Mouse (Mus musculus) limb, embryonic 15.5 days (tissue): ENCODE data around the gene Crtac1. TPM values are rescaled to one million over a fixed set of nuclear protein-coding genes. Genes with fewer than 3 reads are reported as not detected.

Experiments used
- ATAC-seq: fragments of 200-750 bp; cut with Nextera tagmentation; 2 replicates; pipeline ENCODE4 v1.8.0; 2017; ENCODE audit warnings: low read depth, moderate TSS enrichment; ENCODE audit not compliant: insufficient number of reproducible peaks, low FRiP score, low TSS enrichment
- H3K27ac ChIP-seq: fragments of 300-500 bp; sonication (generic); 2 replicates; pipeline ENCODE4 v1.5.1; 2015; ENCODE audit warnings: moderate library complexity, mild to moderate bottlenecking, inconsistent platforms
- H3K27me3 ChIP-seq: fragments of 300-500 bp; sonication (generic); 2 replicates; pipeline ENCODE4 v1.6.1; 2015; ENCODE audit warnings: inconsistent platforms
- H3K36me3 ChIP-seq: fragments of 300-500 bp; sonication (generic); 2 replicates; pipeline ENCODE4 v1.6.1; 2015; ENCODE audit warnings: inconsistent platforms
- H3K4me1 ChIP-seq: fragments of 300-500 bp; sonication (generic); 2 replicates; pipeline ENCODE4 v1.6.1; 2015; ENCODE audit warnings: inconsistent platforms
- H3K4me2 ChIP-seq: fragments of 300-500 bp; sonication (generic); 2 replicates; pipeline ENCODE4 v1.6.1; 2015; ENCODE audit warnings: mild to moderate bottlenecking, inconsistent platforms
- H3K4me3 ChIP-seq: fragments of 300-500 bp; sonication (generic); 2 replicates; pipeline ENCODE4 v1.5.1; 2015; ENCODE audit warnings: mild to moderate bottlenecking, inconsistent platforms
- H3K9ac ChIP-seq: fragments of 300-500 bp; sonication (generic); 2 replicates; pipeline ENCODE4 v1.6.1; 2015; ENCODE audit warnings: inconsistent platforms
- H3K9me3 ChIP-seq: fragments of 300-500 bp; sonication (generic); 2 replicates; pipeline ENCODE4 v1.6.1; 2016; ENCODE audit warnings: inconsistent platforms
- WGBS: fragments of 180-500 bp; shearing (Covaris S2); methylation state at CpG from one replicate; pipeline ENCODE4 v1.1.7; 2015; 5-methylcytosine and 5-hydroxymethylcytosine counted together
- polyA plus RNA-seq: library from polyadenylated mRNA; unstranded; fragments of >200 nt; fragmentation: Nextera tagmentation; extraction: Ambion mirVana; gene quantifications from 2 replicates; pipeline ENCODE4 v1.2.1, GENCODE M21; 2015

The Crtac1 gene
- polyA plus RNA-seq, 1 experiment from 2014 or later: 3.5 TPM

GRCm38 (mm10) chr19:42409856-42410255, 21.7 kb downstream of the Crtac1 start:
- no peaks in the 10 kb centered on the region for H3K9me3 ChIP-seq
- no peak overlapping the region for H3K9ac ChIP-seq
- H3K27me3 ChIP-seq: peaks cover 36% of the 10 kb centered on the region
- WGBS: 36% methylated on average over 5 of the region's 5 CpGs
- peaks cover 4% of the 10 kb centered on the region; the same call in 1 of the 2 replicates for H3K4me1 ChIP-seq
- H3K4me2 ChIP-seq: no peak overlapping the region
- no peak for ATAC-seq
- H3K4me3 ChIP-seq: no peak overlapping the region
- no peak overlapping the region for H3K27ac ChIP-seq
- H3K36me3 ChIP-seq: no peaks in the 10 kb centered on the region

GRCm38 (mm10) chr19:42409226-42409625, 22.4 kb downstream of the Crtac1 start:
- peaks cover 36% of the 10 kb centered on the region for H3K27me3 ChIP-seq

DNA sequence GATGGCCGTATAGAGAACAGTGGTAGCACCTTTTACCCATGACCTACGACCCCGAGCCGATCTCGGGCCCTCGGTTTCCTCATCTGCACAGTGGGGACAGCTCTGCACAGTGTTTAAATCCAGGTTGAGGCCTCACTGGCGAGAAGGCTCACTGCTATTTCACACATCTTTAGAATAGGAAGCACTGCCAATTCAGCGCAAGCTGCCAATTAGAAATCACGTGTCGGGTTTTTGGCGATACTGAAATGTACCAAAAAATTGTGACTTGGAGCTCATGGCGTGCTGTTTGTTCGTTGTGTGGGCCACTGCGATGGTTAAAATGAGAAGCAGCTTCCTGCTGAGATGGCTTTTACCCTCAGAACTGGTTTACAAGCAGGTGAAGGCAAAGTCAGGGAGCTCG, 27.2 kb downstream of the Crtac1 start:
- ATAC-seq: no peak
- Histone ChIP-seq H3K36me3 (no peaks in the 10 kb centered on the region), H3K4me1 (peaks cover 4% of the 10 kb centered on the region; the same call in 1 of the 2 replicates), H3K27me3 (peaks cover 16% of the 10 kb centered on the region), H3K9ac (no peak overlapping the region), H3K27ac (no peak overlapping the region), H3K4me2 (no peak overlapping the region), H3K9me3 (no peaks in the 10 kb centered on the region), H3K4me3 (no peak overlapping the region)
- WGBS: 84% methylated on average over 15 of the region's 15 CpGs

More at GRCm38 (mm10) chr19:42409226-42409625, 22.4 kb downstream of the Crtac1 start:
- ATAC-seq: no peak
- Histone ChIP-seq H3K27ac (no peak overlapping the region), H3K9ac (no peak overlapping the region), H3K9me3 (no peaks in the 10 kb centered on the region), H3K4me2 (no peak overlapping the region), H3K4me3 (no peak overlapping the region), H3K36me3 (no peaks in the 10 kb centered on the region), H3K4me1 (peaks cover 4% of the 10 kb centered on the region; the same call in 1 of the 2 replicates)
- 3% methylated on average over 19 of the region's 19 CpGs for whole genome bisulfite sequencing

- ATAC-seq: no peak
- Histone ChIP-seq H3K4me1 (no peaks in the 10 kb centered on the region), H3K4me2 (no peak overlapping the region), H3K36me3 (no peaks in the 10 kb centered on the region), H3K9me3 (no peaks in the 10 kb centered on the region), H3K27ac (no peak overlapping the region), H3K4me3 (no peak overlapping the region), H3K9ac (no peak overlapping the region), H3K27me3 (no peaks in the 10 kb centered on the region)
- WGBS: 61% methylated on average over 3 of the region's 3 CpGs
Measured at GRCm38 (mm10) chr19:42399974-42400373, 31.6 kb downstream of the Crtac1 start.

- H3K36me3 ChIP-seq: no peaks in the 10 kb centered on the region
- H3K9ac ChIP-seq: no peak overlapping the region
- WGBS: 17% methylated on average over 11 of the region's 11 CpGs
Measured at GRCm38 (mm10) chr19:42397281-42397680, 34.3 kb downstream of the Crtac1 start.

GRCm38 (mm10) chr19:42394848-42395534, 36.6 kb downstream of the Crtac1 start:
- Histone ChIP-seq H3K27ac (no peak overlapping the region), H3K27me3 (peaks cover 3% of the 10 kb centered on the region; the same call in 1 of the 2 replicates), H3K4me3 (no peak overlapping the region), H3K36me3 (no peaks in the 10 kb centered on the region), H3K4me1 (no peaks in the 10 kb centered on the region), H3K9ac (no peak overlapping the region), H3K4me2 (no peak overlapping the region), H3K9me3 (no peaks in the 10 kb centered on the region)
- 63% methylated on average over 2 of the region's 2 CpGs for WGBS
- ATAC-seq: no peak

More at GRCm38 (mm10) chr19:42397281-42397680, 34.3 kb downstream of the Crtac1 start:
- H3K27me3 ChIP-seq: no peaks in the 10 kb centered on the region
- H3K9me3 ChIP-seq: no peaks in the 10 kb centered on the region
- no peaks in the 10 kb centered on the region for H3K4me1 ChIP-seq
- H3K4me2 ChIP-seq: no peak overlapping the region
- ATAC-seq: no peak
- no peak overlapping the region for H3K27ac ChIP-seq
- H3K4me3 ChIP-seq: no peak overlapping the region

DNA sequence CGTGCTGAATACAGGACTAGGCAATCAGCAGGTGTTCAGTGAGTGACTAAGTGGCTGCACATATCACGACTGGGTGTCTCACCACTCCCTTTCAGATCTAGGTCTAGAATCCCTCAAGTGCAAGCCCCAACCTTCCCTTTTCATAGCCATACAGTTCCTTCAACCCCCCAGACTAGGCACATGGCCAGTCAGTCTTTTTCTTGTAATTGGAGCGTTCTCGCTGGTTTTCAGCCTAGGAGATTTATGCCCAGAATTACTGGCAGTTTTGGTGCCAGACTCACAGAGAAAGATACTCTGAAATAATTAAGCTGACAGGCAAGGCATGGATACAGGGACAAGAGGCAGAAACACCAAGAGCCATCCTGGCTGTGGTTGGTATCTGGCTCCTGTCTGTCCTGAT, 37.7 kb downstream of the Crtac1 start:
- ATAC-seq: no peak
- Histone ChIP-seq H3K27me3 (peaks cover 3% of the 10 kb centered on the region; the same call in 1 of the 2 replicates), H3K9me3 (no peaks in the 10 kb centered on the region), H3K4me1 (no peaks in the 10 kb centered on the region), H3K9ac (no peak overlapping the region), H3K27ac (no peak overlapping the region), H3K36me3 (no peaks in the 10 kb centered on the region), H3K4me3 (no peak overlapping the region), H3K4me2 (no peak overlapping the region)
- 70% methylated on average over 4 of the region's 4 CpGs for WGBS

DNA sequence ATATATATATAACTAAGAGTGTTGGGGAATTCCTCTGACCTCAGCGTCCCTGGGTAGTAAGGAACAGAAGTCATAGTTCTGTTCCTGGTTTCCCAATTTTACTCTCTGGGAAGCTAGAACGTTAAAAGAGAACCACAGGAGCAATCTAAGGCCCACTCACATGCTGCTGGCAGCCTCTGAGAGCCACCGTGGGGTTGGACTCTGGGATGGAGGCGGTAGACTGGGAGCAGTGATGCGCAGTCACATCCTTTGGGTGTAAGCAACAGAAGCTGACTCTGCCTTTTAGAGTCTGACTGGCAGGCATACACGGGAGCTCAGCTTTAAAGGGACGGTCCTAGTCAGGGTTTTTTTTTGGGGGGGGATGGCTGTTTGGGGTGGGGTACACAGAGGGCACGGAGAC, 39.5 kb downstream of the Crtac1 start:
- Histone ChIP-seq H3K4me2 (no peak overlapping the region), H3K4me1 (no peaks in the 10 kb centered on the region), H3K9me3 (no peaks in the 10 kb centered on the region), H3K27ac (no peak overlapping the region), H3K9ac (no peak overlapping the region), H3K4me3 (no peak overlapping the region), H3K36me3 (no peaks in the 10 kb centered on the region), H3K27me3 (peaks cover 3% of the 10 kb centered on the region; the same call in 1 of the 2 replicates)
- no peak for ATAC-seq
- WGBS: 88% methylated on average over 8 of the region's 8 CpGs

GRCm38 (mm10) chr19:42389574-42389973, 42.0 kb downstream of the Crtac1 start:
- Histone ChIP-seq H3K27me3 (peaks cover 21% of the 10 kb centered on the region), H3K36me3 (no peaks in the 10 kb centered on the region), H3K9ac (no peak overlapping the region), H3K9me3 (no peaks in the 10 kb centered on the region), H3K4me2 (no peak overlapping the region), H3K4me1 (peaks cover 3% of the 10 kb centered on the region; the same call in 1 of the 2 replicates), H3K4me3 (no peak overlapping the region), H3K27ac (no peak overlapping the region)
- no peak for ATAC-seq
- WGBS: 84% methylated on average over 14 of the region's 14 CpGs

DNA sequence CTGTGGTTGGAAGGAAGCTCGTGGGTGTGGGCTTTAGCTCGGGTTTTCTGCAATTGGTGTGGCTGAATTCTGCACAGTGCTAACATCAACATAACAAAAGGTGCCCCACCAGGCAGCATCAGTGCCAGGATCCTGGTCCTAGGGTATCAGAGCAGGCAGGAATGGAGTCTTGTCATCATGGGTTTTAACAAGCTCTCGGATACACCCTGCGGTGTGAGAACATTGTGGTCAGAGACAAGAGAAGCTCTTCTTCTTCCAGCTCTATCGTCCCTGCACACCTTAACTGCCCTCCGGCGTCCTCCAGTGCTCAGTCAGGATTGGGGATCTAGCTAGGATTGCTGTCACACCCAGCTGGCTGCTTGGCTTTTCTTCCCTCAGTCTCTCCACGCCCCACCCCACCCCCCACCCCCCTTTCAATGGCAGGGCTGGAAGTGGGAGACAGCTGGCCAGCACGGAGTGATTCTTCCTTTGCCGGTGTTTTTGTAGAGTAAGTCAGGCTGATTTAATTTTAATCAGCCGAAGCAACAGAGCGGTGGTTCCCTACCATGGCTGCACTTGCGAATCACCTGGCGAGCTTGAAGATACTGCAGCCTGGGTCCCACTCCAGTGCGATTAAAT, 46.5 kb downstream of the Crtac1 start:
- Histone ChIP-seq H3K27ac (no peak overlapping the region), H3K36me3 (no peaks in the 10 kb centered on the region), H3K9ac (no peak overlapping the region), H3K27me3 (peaks cover 62% of the 10 kb centered on the region), H3K4me1 (peaks cover 15% of the 10 kb centered on the region), H3K4me2 (no peak overlapping the region), H3K9me3 (no peaks in the 10 kb centered on the region), H3K4me3 (no peak overlapping the region)
- ATAC-seq: no peak
- 16% methylated on average over 15 of the region's 15 CpGs for WGBS

DNA sequence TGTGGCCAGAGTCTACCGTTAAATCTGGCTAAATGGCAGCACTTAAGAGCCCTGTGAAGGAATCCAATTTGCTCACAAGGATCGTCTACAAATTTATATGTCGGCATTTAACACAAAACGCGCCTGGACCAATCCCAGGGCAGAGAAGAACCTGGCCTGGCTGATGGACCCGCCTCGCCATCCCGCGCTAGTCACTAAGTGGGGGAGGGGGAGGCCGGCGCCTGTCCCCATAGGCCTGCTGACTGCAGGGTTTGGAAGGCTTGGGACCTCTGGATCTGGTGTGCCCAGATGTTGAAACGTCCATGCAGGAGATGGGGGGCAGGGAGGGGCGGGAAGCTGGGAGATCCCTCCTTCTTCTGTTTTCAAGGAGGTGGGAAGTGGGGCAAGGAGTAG, 50.6 kb downstream of the Crtac1 start:
- Histone ChIP-seq H3K9ac (no peak overlapping the region), H3K4me2 (peak overlapping the region; percentile 46), H3K27me3 (peaks cover 65% of the 10 kb centered on the region), H3K4me3 (peak overlapping the region; percentile 24), H3K27ac (no peak overlapping the region), H3K9me3 (no peaks in the 10 kb centered on the region), H3K36me3 (no peaks in the 10 kb centered on the region), H3K4me1 (peaks cover 18% of the 10 kb centered on the region)
- no peak for ATAC-seq
- WGBS: 2% methylated on average over 13 of the region's 13 CpGs

DNA sequence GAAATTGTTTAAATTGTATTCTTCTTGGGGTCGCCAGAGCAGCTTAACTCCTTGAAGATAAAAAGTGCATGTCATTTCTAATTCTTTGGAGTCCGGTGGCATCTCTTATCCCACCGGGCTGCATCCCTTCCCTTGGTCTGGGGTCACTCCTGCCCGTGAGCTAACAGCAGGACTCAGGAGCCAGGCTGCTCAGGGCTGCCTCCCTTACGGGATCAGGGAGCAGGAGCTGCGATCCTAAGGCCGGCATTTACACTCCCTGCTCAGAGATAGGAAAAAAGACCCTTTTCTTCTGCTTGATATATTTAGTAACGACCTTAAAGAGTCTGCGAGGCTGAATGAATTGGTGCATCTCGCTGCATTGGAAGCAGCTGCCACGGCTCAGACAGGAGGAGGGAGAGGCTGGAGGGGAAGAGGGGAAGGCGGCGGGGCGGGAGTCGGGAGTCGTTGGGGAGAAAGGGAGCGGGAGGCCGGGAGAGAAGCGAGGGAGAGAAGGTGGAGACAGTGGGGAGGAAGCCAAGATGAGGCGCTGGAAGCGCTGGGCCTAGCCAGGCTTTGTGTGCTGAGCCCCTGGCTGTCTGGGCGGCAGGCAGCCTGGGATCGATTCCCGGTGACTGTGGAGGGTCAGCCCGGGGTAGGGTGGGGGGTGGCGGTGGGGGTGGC, 51.1 kb downstream of the Crtac1 start:
- Histone ChIP-seq H3K4me2 (peak overlapping the region; percentile 46), H3K4me1 (peaks cover 16% of the 10 kb centered on the region), H3K9ac (no peak overlapping the region), H3K9me3 (no peaks in the 10 kb centered on the region), H3K27ac (no peak overlapping the region), H3K36me3 (no peaks in the 10 kb centered on the region), H3K4me3 (peak overlapping the region; percentile 24), H3K27me3 (peaks cover 60% of the 10 kb centered on the region)
- 0 out of 2 replicates have a peak, but pooled peaks have one; percentile 54 for ATAC-seq
- WGBS: 2% methylated on average over 26 of the region's 26 CpGs
